In genomic region chr1:134110449-134110848, GRCm38 (mm10) we compare ENCODE assay signal across 24 mouse cellular contexts. TPM values are rescaled to one million over a fixed set of nuclear protein-coding genes. Genes with fewer than 3 reads are reported as not detected.
DNase-seq lines count a peak whose midpoint lies in the region; ATAC-seq and TF ChIP-seq lines count a peak whose summit lies in the region.
"Had no signal": no experiment of that assay in that cellular context is flagged by ENCODE, and none has a peak within 500 bp of the region (broad histone marks: within the 10 kb centered on the region; RNA-seq: fewer than 3 reads in every experiment).

No protein-coding gene starts in this region.

- no peak overlapping the region for H3K27ac ChIP-seq in heart, embryonic 12.5 days (ENCODE audit: poor library complexity, severe bottlenecking)
- no peak overlapping the region for H3K27ac ChIP-seq in limb, embryonic 10.5 days
- H3K27ac ChIP-seq in liver, postnatal 0 days (ENCODE audit: low read depth) = peak overlapping the region; percentile 70; the same call in 1 of the 2 replicates
- H3K27ac ChIP-seq: gastrocnemius, adult 2 months; heart, embryonic 15.5 days; hindbrain, embryonic 12.5 days; midbrain, embryonic 12.5 days; neural tube, embryonic 15.5 days had no signal

- H3K27me3 ChIP-seq in heart, embryonic 12.5 days (replicated peaks) = 0 out of 2 replicates have a peak, but pooled peaks cover 5% of the 10 kb centered on the region
- peaks cover 6% of the 10 kb centered on the region; the same call in 1 of the 2 replicates for H3K27me3 ChIP-seq in limb, embryonic 10.5 days (ENCODE audit: low read depth, poor library complexity, severe bottlenecking)
- no peaks in the 10 kb centered on the region for H3K27me3 ChIP-seq in liver, postnatal 0 days (ENCODE audit: insufficient read depth, low read length)
- H3K27me3 ChIP-seq: hindbrain, embryonic 12.5 days; midbrain, embryonic 12.5 days; neural tube, embryonic 15.5 days had no signal

- no peak for DNase-seq in heart, postnatal 25 days (ENCODE audit: low spot score)
- peak; percentile 24 for DNase-seq in limb, embryonic 10.5 days (ENCODE audit: low spot score)
- DNase-seq in liver, postnatal 0 days = no peak
- DNase-seq in embryo, embryonic 11 days = no peak
- no peak for DNase-seq in kidney, adult 9 months
- DNase-seq: cerebellum, adult 18-20 months; gastrocnemius, adult 2 months; heart, adult 11 months; kidney, adult 2 months; kidney, postnatal 36 days; layer of hippocampus, adult 9-11 months; lung, postnatal 14 days; thymus, adult 2 months had no signal

- H3K4me2 ChIP-seq in heart, embryonic 12.5 days = no peak overlapping the region
- peak overlapping the region; percentile 42 for H3K4me2 ChIP-seq in liver, postnatal 0 days (ENCODE audit: low read depth, low read length)
- H3K4me2 ChIP-seq: heart, embryonic 15.5 days; hindbrain, embryonic 12.5 days; midbrain, embryonic 12.5 days; neural tube, embryonic 15.5 days had no signal

- peak; percentile 76; the same call in 1 of the 2 replicates for TF ChIP-seq EP300 in liver, postnatal 0 days (IDR thresholded peaks at IDR 0.05; ENCODE audit: low read depth)

- H3K36me3 ChIP-seq in heart, embryonic 12.5 days = no peaks in the 10 kb centered on the region
- H3K36me3 ChIP-seq in limb, embryonic 10.5 days = no peaks in the 10 kb centered on the region
- no peaks in the 10 kb centered on the region for H3K36me3 ChIP-seq in liver, postnatal 0 days (replicated peaks; ENCODE audit: insufficient read depth, low read length)
- H3K36me3 ChIP-seq: heart, embryonic 15.5 days; hindbrain, embryonic 12.5 days; midbrain, embryonic 12.5 days; neural tube, embryonic 15.5 days had no signal

- H3K9me3 ChIP-seq in heart, embryonic 12.5 days (replicated peaks) = no peaks in the 10 kb centered on the region
- H3K9me3 ChIP-seq in limb, embryonic 10.5 days (replicated peaks) = no peaks in the 10 kb centered on the region
- no peaks in the 10 kb centered on the region for H3K9me3 ChIP-seq in liver, postnatal 0 days (ENCODE audit: low read length)
- H3K9me3 ChIP-seq: heart, embryonic 15.5 days; hindbrain, embryonic 12.5 days; midbrain, embryonic 12.5 days; neural tube, embryonic 15.5 days had no signal

- WGBS in heart, embryonic 12.5 days = 68% methylated on average over 5 of the region's 5 CpGs
- WGBS in limb, embryonic 10.5 days = 91% methylated on average over 5 of the region's 5 CpGs
- 54% methylated on average over 5 of the region's 5 CpGs for WGBS in liver, postnatal 0 days (ENCODE audit: insufficient replicate concordance)

- H3K4me3 ChIP-seq in heart, embryonic 12.5 days = no peak overlapping the region
- H3K4me3 ChIP-seq in limb, embryonic 10.5 days = no peak overlapping the region
- no peak overlapping the region for H3K4me3 ChIP-seq in liver, postnatal 0 days (ENCODE audit: low read depth, low read length)
- H3K4me3 ChIP-seq: gastrocnemius, adult 2 months; heart, embryonic 15.5 days; hindbrain, embryonic 12.5 days; midbrain, embryonic 12.5 days; myocyte; neural tube, embryonic 15.5 days had no signal

- peak; percentile 85 for ATAC-seq in heart, embryonic 12.5 days (ENCODE audit: insufficient number of reproducible peaks, low FRiP score)
- peak; percentile 90 for ATAC-seq in liver, postnatal 0 days
- no peak for ATAC-seq in granulocyte monocyte progenitor cell, adult 5-6 weeks (replicated peaks; ENCODE audit: poor library complexity, severe bottlenecking)

- no peak overlapping the region for H3K9ac ChIP-seq in heart, embryonic 12.5 days
- H3K9ac ChIP-seq in liver, postnatal 0 days (replicated peaks) = no peak overlapping the region
- H3K9ac ChIP-seq: heart, embryonic 15.5 days; hindbrain, embryonic 12.5 days; midbrain, embryonic 12.5 days; neural tube, embryonic 15.5 days had no signal

- no peak for TF ChIP-seq CTCF in liver, postnatal 0 days (IDR thresholded peaks at IDR 0.05; ENCODE audit: low read depth)

- H3K4me1 ChIP-seq in heart, embryonic 12.5 days (replicated peaks) = 0 out of 2 replicates have a peak, but pooled peaks cover 3% of the 10 kb centered on the region
- peaks cover 12% of the 10 kb centered on the region for H3K4me1 ChIP-seq in limb, embryonic 10.5 days
- H3K4me1 ChIP-seq in liver, postnatal 0 days (ENCODE audit: insufficient read depth) = peaks cover 11% of the 10 kb centered on the region
- H3K4me1 ChIP-seq: heart, embryonic 15.5 days; hindbrain, embryonic 12.5 days had no signal

- intact Hi-C loops in heart, postnatal 25 days (cut with DNase I) = loop anchor here (10.0 kb wide), 1 partner anchor 376 kb away; no protein-coding TSS in a partner anchor

RNA-seq across cellular contexts. Expression of gene Chit1, which starts 0.6 kb away (rescaled TPM):
- polyA plus RNA-seq in heart, embryonic 12.5 days (2016; fragmentation: Nextera tagmentation; extraction: Ambion mirVana) = 0.32 and 0.49 TPM in 2 replicates
- total RNA-seq in heart, postnatal 25 days (2021) = not detected
- polyA plus RNA-seq in limb, embryonic 10.5 days (2016; fragmentation: Nextera tagmentation; extraction: Ambion mirVana) = not detected in 2 replicates
- polyA plus RNA-seq in liver, postnatal 0 days (2015; fragmentation: Nextera tagmentation; extraction: Ambion mirVana) = 0.26 TPM in 2 replicates
- 0.62 and 1.7 TPM in 2 replicates for total RNA-seq in granulocyte monocyte progenitor cell, adult 5-6 weeks (2014; fragmentation: Nextera tagmentation)
- total RNA-seq in granulocyte monocyte progenitor cell, adult 5-6 weeks (2017) = 0.22 and 0.82 TPM in 2 replicates
- total RNA-seq: gastrocnemius, adult 2 months; left cerebral cortex, postnatal 25 days; liver, adult 2 months had no signal
- polyA plus RNA-seq: embryonic facial prominence, embryonic 11.5 days; hindbrain, embryonic 12.5 days; kidney, adult 2 months; liver, adult 2 months; midbrain, embryonic 12.5 days; urinary bladder, adult 2 months had no signal

RNA-seq across cellular contexts. Expression of gene Btg2, which starts 31.5 kb away (rescaled TPM):
- polyA plus RNA-seq in heart, embryonic 12.5 days (2016; fragmentation: Nextera tagmentation; extraction: Ambion mirVana) = 37.8 and 40.4 TPM in 2 replicates
- 10 to 100 TPM; 25.7 to 29.2 TPM for total RNA-seq in heart, postnatal 25 days (2021)
- 10.1 and 17.7 TPM in 2 replicates for polyA plus RNA-seq in limb, embryonic 10.5 days (2016; fragmentation: Nextera tagmentation; extraction: Ambion mirVana)
- 60.1 and 62.6 TPM in 2 replicates for polyA plus RNA-seq in liver, postnatal 0 days (2015; fragmentation: Nextera tagmentation; extraction: Ambion mirVana)
- 7.2 and 13.5 TPM in 2 replicates for total RNA-seq in granulocyte monocyte progenitor cell, adult 5-6 weeks (2014; fragmentation: Nextera tagmentation)
- total RNA-seq in granulocyte monocyte progenitor cell, adult 5-6 weeks (2017) = 31.3 and 33.7 TPM in 2 replicates
